Mouse (Mus musculus): ENCODE measurements around the gene Npas3.
A peak's percentile ranks its signal among the peaks of the same experiment; 100 is the strongest.

DNA sequence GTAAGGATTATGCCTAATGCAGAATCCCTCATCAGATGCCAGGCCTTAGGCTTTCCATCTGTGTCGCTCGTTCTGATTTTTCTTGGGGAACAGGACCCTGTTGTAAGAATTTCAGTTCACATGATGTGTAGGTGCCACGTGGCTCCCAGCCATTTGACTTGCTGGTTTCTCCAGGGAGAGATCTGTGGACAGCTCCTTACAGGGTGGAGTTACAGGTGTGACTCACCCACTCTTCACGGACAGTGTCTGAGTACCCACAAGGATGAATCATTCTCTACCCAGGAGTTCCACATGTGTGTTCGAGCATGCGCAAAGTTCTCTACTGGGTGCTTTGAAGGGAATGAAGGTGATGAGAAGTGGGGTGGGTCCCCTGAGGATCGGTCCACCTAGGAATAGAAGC lies 722.2 kb downstream of the Npas3 start:
- TF ChIP-seq CTCF (IDR thresholded peaks at IDR 0.05; ENCODE audit: control insufficient read depth, insufficient read depth, insufficient read length) (no peak), CEBPB (IDR thresholded peaks at IDR 0.05; ENCODE audit: low read depth) (no peak), USF1 (IDR thresholded peaks at IDR 0.05; ENCODE audit: low read depth) (peak; percentile 35), MAX (IDR thresholded peaks at IDR 0.05) (no peak), FOSL1 (IDR thresholded peaks at IDR 0.05; ENCODE audit: insufficient read depth, low read length, poor library complexity, severe bottlenecking) (peak; percentile 83), MYOD1 (IDR thresholded peaks at IDR 0.05; ENCODE audit: control insufficient read depth, insufficient read length, low read depth) (no peak), MYOG (IDR thresholded peaks at IDR 0.05; ENCODE audit: control insufficient read depth, extremely low read depth, insufficient read length) (no peak)

All from C2C12 (cell line).